Mouse (Mus musculus): ENCODE data around the gene Carm1.

DNA sequence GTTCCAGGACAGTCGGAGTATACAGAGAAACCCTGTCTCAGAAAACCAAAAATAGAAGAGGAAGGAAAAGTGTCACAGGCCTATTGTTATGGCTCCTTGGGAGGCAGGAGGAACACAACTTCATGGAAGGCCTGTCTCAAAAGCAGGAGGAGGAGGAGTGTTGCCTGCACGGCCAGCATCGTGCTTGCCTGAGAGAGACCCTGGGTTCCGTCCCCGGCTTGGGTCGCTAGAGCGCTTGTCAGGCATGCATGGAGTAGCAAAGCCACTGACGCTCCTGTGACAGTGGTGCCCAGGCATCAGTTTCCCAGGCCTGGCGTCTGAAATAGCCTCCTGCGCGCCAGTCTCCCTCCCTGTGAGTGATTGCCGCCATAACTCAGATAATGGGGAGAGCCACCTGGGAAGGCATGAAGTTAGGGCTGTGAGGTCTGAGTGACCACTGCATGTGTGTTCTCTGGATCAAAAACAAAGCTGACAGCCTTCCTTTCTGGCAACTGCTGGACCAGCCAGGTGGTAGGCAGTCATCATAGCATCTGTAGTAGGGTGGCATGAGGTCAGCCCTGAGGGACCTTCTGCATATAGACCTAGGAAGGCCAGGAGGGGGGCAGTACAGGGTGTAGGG, 48.3 kb upstream of the Carm1 start:
- no peak for TF ChIP-seq CTCF (IDR thresholded peaks at IDR 0.05; ENCODE audit: extremely low read depth, insufficient read length, insufficient replicate concordance, low read depth, low read length)
- TF ChIP-seq POLR2A (IDR thresholded peaks at IDR 0.05; ENCODE audit: low read depth, low read length): no peak
